Mouse (Mus musculus) thymus, adult 2 months (tissue): Measurements from ENCODE around the gene Hspb7. TPM values are rescaled to one million over a fixed set of nuclear protein-coding genes. Genes with fewer than 3 reads are reported as not detected.

ENCODE experiments used
- DNase-seq: peaks from one replicate; pipeline ENCODE4 v3.0.0; 2021
- H3K27ac ChIP-seq: fragments of 200-500 bp; 2 replicates; pipeline ENCODE4 v1.5.1; 2012; ENCODE audit warnings: low read length, control low read depth; ENCODE audit not compliant: control insufficient read depth, insufficient read depth
- H3K27me3 ChIP-seq: fragments of 200-500 bp; 2 replicates; pipeline ENCODE4 v1.6.1; 2012; ENCODE audit warnings: mild to moderate bottlenecking, low read length, moderate library complexity, mixed read lengths; ENCODE audit not compliant: control insufficient read depth, insufficient read depth
- H3K36me3 ChIP-seq: fragments of 200-500 bp; 2 replicates; pipeline ENCODE4 v1.6.1; 2012; ENCODE audit warnings: mild to moderate bottlenecking, low read length, moderate library complexity; ENCODE audit not compliant: control insufficient read depth, insufficient read depth
- H3K4me1 ChIP-seq: fragments of 200-500 bp; replicated peaks from 2 replicates; pipeline ENCODE4 v1.6.1; 2012; ENCODE audit warnings: low read length; ENCODE audit not compliant: control insufficient read depth, insufficient read depth
- H3K4me3 ChIP-seq: fragments of 200-500 bp; 2 replicates; pipeline ENCODE4 v1.5.1; 2012; ENCODE audit warnings: mild to moderate bottlenecking, low read length, control low read depth, moderate library complexity; ENCODE audit not compliant: control insufficient read depth, insufficient read depth
- CTCF ChIP-seq: fragments of 200-500 bp; IDR thresholded peaks from 2 replicates; pipeline ENCODE4 v1.5.1; 2012; ENCODE audit warnings: mild to moderate bottlenecking, control low read depth, low read length, moderate library complexity, borderline replicate concordance; ENCODE audit not compliant: control insufficient read depth, poor library complexity, insufficient read depth; ENCODE audit errors: extremely low read depth
- POLR2A ChIP-seq: fragments of 200-500 bp; IDR thresholded peaks from 2 replicates; pipeline ENCODE4 v1.6.1; 2012; ENCODE audit warnings: mild to moderate bottlenecking, low read length, control low read depth, moderate library complexity; ENCODE audit not compliant: control insufficient read depth, poor library complexity, insufficient read depth; ENCODE audit errors: extremely low read depth
- WGBS: fragments of 180-500 bp; shearing (Covaris S2); methylation state at CpG from one replicate; pipeline ENCODE4 v1.1.7; 2018; 5-methylcytosine and 5-hydroxymethylcytosine counted together
- polyA plus RNA-seq: library from polyadenylated mRNA; depleted of rRNA; stranded (reverse); fragments of >200 nt; gene quantifications from 2 replicates; pipeline ENCODE4 v1.2.3, GENCODE M21; 2012; rRNA removed

Hspb7 gene
- polyA plus RNA-seq, 1 experiment, result 36.2 TPM

DNA sequence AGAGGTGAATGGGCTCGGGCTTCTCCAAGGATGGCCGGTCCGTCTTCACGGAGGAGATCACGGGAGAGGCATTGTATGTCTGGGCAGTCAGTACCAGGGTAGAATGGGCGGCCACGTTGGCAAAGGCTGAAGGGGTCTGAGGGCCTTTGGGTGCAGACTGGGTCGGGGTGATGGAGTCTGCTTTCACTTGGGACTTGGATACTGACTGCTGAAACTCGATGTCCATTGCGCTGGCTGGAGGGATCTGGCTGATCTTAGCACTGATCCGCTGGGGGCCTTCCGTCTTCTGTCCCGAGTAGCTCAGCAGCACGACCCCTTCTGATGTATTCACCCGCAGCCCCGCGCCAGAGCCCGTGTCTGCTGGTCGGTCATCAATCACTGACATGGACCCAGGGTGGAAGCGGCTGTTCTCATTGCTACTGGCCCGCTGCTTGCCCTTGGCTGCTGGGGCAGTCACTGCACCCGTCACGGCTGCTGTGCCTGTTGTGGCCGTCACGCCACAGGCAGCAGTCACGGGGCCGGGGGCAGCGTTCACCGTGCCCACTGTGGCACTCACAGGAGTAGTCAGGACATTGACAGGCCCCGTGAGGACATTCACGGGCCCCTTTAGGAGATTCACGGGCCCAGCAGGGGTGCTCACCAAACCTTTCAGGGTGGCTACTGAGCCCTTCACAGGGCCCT lies 52.2 kb downstream of the Hspb7 start:
- 96% methylated on average over 32 of the region's 32 CpGs for WGBS
- DNase-seq, result no peak
- no peaks in the 10 kb centered on the region for H3K4me1 ChIP-seq
- no peaks in the 10 kb centered on the region for H3K27me3 ChIP-seq
- peaks cover 72% of the 10 kb centered on the region for H3K36me3 ChIP-seq
- no peak overlapping the region for H3K27ac ChIP-seq
- no peak for TF ChIP-seq CTCF
- TF ChIP-seq POLR2A, result no peak
- no peak overlapping the region for H3K4me3 ChIP-seq

- no peak for DNase-seq
Observed at GRCm38 (mm10) chr4:141474431-141474830, 53.9 kb downstream of the Hspb7 start.

More at GRCm38 (mm10) chr4:141474431-141474830, 53.9 kb downstream of the Hspb7 start:
- Histone ChIP-seq H3K4me1 (no peaks in the 10 kb centered on the region; the same call in 1 of the 2 replicates), H3K36me3 (peaks cover 78% of the 10 kb centered on the region), H3K4me3 (no peak overlapping the region), H3K27ac (no peak overlapping the region), H3K27me3 (no peaks in the 10 kb centered on the region)
- WGBS, result 96% methylated on average over 19 of the region's 19 CpGs
- no peak for TF ChIP-seq CTCF
- TF ChIP-seq POLR2A, result no peak

Other genes starting within 250 kb of the Hspb7 start
- gene Rsg1, start 206.8 kb upstream of the Hspb7 start, polyA plus RNA-seq, result 3.5 and 3.6 TPM in 2 replicates
- 2.6 and 2.8 TPM in 2 replicates for gene Arhgef19, start 181.3 kb upstream of the Hspb7 start, polyA plus RNA-seq
- 3.6 and 3.9 TPM in 2 replicates for gene Epha2, start 119.5 kb upstream of the Hspb7 start, polyA plus RNA-seq
- 0.17 and 0.40 TPM in 2 replicates for gene Fam131c, start 52.6 kb upstream of the Hspb7 start, polyA plus RNA-seq
- 0.35 and 0.46 TPM in 2 replicates for gene Clcnka, start 22.1 kb upstream of the Hspb7 start, polyA plus RNA-seq
- gene Clcnkb, start 4.8 kb upstream of the Hspb7 start, polyA plus RNA-seq, result 0.24 and 0.27 TPM in 2 replicates
- 0.40 and 0.42 TPM in 2 replicates for gene Srarp, start 15.3 kb downstream of the Hspb7 start, polyA plus RNA-seq
- 87.3 and 98.6 TPM in 2 replicates for gene Zbtb17, start 23.9 kb downstream of the Hspb7 start, polyA plus RNA-seq
- gene Spen, start 117.8 kb downstream of the Hspb7 start, polyA plus RNA-seq, result 63.4 and 84.1 TPM in 2 replicates
- 9.5 and 16.2 TPM in 2 replicates for gene Fblim1, start 185.3 kb downstream of the Hspb7 start, polyA plus RNA-seq
- 1.2 and 2.8 TPM in 2 replicates for gene Tmem82, start 197.9 kb downstream of the Hspb7 start, polyA plus RNA-seq
- 2.6 and 12.3 TPM in 2 replicates for gene Slc25a34, start 203.0 kb downstream of the Hspb7 start, polyA plus RNA-seq
- 58.5 and 71.4 TPM in 2 replicates for gene Plekhm2, start 244.1 kb downstream of the Hspb7 start, polyA plus RNA-seq